Mouse (Mus musculus): ENCODE measurements around the gene Gm16485. TPM values are rescaled to one million over a fixed set of nuclear protein-coding genes. Genes with fewer than 3 reads are reported as not detected.

Gm16485 gene
- polyA plus RNA-seq (2015; fragmentation: Nextera tagmentation; extraction: Ambion mirVana) = 0.07 and 0.09 TPM in 2 replicates

- no peaks in the 10 kb centered on the region for H3K9me3 ChIP-seq (replicated peaks)
- no peak within 1 kb of the TSS for H3K27ac ChIP-seq (replicated peaks)
- H3K27me3 ChIP-seq = no peaks in the 10 kb centered on the region
- H3K4me3 ChIP-seq (replicated peaks) = no peak within 1 kb of the TSS
- ATAC-seq (ENCODE audit: insufficient number of reproducible peaks, low FRiP score, low TSS enrichment, low read depth) = no peak
- 73% methylated on average over 2 of the region's 2 CpGs for WGBS
- no peaks in the 10 kb centered on the region for H3K36me3 ChIP-seq
- H3K4me1 ChIP-seq = no peaks in the 10 kb centered on the region
- no peak within 1 kb of the TSS for H3K4me2 ChIP-seq (replicated peaks)
- no peak within 1 kb of the TSS for H3K9ac ChIP-seq
Measured at GRCm38 (mm10) chr9:8971491-8971890, at the start of gene Gm16485. Gene Gm16485, plus strand, starts transcription at chr9:8971791.

DNA sequence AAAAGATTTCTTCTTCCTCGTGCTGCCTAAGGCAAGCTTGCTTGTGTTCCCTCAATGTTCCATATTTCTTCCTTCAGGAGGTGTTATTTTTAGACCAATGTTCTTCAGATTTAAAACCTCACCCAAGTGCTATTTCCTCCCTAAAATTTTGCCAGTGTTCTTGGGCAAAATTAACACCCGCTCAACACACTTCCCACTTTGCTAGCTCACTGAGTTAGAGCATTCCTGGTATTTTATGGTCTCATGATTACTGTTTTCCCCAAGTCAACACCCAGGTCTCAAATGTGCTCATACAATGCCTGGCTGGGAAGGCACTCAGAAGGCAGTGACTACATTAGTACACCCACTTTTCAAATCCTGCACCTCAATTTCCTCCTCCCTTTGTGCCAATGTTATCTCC is 44.0 kb upstream of the Gm16485 start:
- 91% methylated on average over 2 of the region's 2 CpGs for WGBS
- H3K27ac ChIP-seq (replicated peaks) = no peak overlapping the region
- H3K4me2 ChIP-seq (replicated peaks) = no peak overlapping the region
- H3K9me3 ChIP-seq (replicated peaks) = no peaks in the 10 kb centered on the region
- no peak for ATAC-seq (ENCODE audit: insufficient number of reproducible peaks, low FRiP score, low TSS enrichment, low read depth)
- H3K27me3 ChIP-seq = no peaks in the 10 kb centered on the region
- H3K4me1 ChIP-seq = no peaks in the 10 kb centered on the region
- no peak overlapping the region for H3K4me3 ChIP-seq (replicated peaks)
- no peak overlapping the region for H3K9ac ChIP-seq
- H3K36me3 ChIP-seq = no peaks in the 10 kb centered on the region

DNA sequence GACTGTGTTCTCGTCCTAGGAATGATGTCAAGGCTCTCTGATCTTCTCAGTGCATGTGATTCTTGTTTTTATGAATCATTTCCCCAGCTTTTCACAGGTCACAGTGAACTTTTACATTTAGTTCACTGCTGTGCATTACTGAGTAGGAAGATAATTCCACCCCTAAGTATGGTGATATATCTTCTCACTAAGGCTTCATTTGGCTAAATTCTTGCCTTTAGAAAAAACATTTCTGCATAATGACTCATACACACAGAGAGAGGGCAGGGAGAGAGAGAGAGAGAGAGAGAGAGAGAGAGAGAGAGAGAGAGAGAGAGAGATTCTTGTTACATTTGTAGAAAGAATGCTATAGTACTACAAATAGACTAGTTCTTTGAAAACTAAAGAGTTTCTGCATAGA is 33.8 kb upstream of the Gm16485 start:
- Histone ChIP-seq H3K9me3 (replicated peaks) (no peaks in the 10 kb centered on the region), H3K9ac (no peak overlapping the region), H3K4me2 (replicated peaks) (no peak overlapping the region), H3K36me3 (no peaks in the 10 kb centered on the region), H3K4me3 (replicated peaks) (no peak overlapping the region), H3K27ac (replicated peaks) (no peak overlapping the region), H3K4me1 (no peaks in the 10 kb centered on the region), H3K27me3 (no peaks in the 10 kb centered on the region)
- WGBS = 27% methylated on average over 1 of the region's 1 CpGs
- no peak for ATAC-seq (ENCODE audit: insufficient number of reproducible peaks, low FRiP score, low TSS enrichment, low read depth)

- Histone ChIP-seq H3K27ac (replicated peaks) (no peak overlapping the region), H3K9me3 (replicated peaks) (no peaks in the 10 kb centered on the region), H3K4me1 (no peaks in the 10 kb centered on the region), H3K4me2 (replicated peaks) (no peak overlapping the region), H3K27me3 (no peaks in the 10 kb centered on the region), H3K9ac (no peak overlapping the region), H3K4me3 (replicated peaks) (no peak overlapping the region), H3K36me3 (no peaks in the 10 kb centered on the region)
- ATAC-seq (ENCODE audit: insufficient number of reproducible peaks, low FRiP score, low TSS enrichment, low read depth) = no peak
Measured at GRCm38 (mm10) chr9:8953306-8953705, 18.3 kb upstream of the Gm16485 start.

DNA sequence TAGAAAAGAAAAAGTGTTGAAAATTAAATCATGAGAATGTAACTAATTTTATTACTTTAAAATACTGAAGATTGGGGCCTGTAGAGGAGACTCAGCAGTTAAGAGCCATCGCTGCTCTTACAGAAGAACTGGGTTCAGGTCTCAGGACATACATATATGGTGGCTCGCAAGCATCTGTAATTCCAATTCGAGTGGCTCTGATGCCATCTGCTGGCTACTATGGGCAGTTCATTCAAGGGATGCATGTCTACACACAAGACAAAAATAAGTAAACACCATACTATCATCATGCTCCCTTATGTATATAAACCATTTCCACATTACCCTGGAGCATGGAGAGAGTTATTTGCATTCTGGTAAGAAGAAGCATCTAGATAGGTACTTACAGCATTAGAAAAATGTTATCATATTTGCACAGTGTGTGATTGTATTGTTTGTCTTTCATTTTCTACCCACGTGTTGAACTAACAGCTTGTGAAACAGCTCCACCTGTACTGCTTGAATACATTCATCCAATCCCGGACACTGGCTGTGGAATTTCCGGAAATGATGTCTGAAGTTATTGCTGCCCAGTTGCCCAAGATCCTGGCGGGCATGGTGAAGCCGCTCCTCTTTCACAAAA is 7.0 kb upstream of the Gm16485 start:
- ATAC-seq (ENCODE audit: insufficient number of reproducible peaks, low FRiP score, low TSS enrichment, low read depth) = no peak
- 66% methylated on average over 8 of the region's 8 CpGs for WGBS

DNA sequence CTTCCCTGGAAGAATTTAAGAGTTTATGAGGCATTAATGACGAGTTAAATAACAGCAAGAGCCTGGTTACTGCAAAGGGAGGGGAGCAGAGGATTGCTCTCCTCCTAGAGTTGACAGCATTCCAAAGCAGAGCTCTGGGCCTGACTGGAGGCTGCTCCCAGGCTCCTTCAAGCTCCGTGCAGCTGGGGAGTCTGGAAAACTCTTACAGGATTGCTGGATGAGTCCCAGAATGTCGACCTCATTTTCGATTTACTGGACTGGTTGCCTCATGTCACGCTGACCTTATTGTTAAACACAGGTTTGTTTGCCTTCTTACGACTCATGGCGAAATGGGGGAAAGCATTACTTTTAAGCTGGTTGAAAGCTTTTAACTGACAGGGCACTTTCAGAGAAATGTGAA is 1.4 kb upstream of the Gm16485 start:
- no peak for ATAC-seq (ENCODE audit: insufficient number of reproducible peaks, low FRiP score, low TSS enrichment, low read depth)
- 54% methylated on average over 7 of the region's 7 CpGs for WGBS

More for the DNA sequence above, 7.0 kb upstream of the Gm16485 start:
- no peak overlapping the region for H3K4me2 ChIP-seq (replicated peaks)
- H3K27ac ChIP-seq (replicated peaks) = no peak overlapping the region
- H3K9me3 ChIP-seq (replicated peaks) = no peaks in the 10 kb centered on the region
- H3K27me3 ChIP-seq = no peaks in the 10 kb centered on the region
- H3K36me3 ChIP-seq = no peaks in the 10 kb centered on the region
- H3K9ac ChIP-seq = no peak overlapping the region
- H3K4me1 ChIP-seq = no peaks in the 10 kb centered on the region
- H3K4me3 ChIP-seq (replicated peaks) = no peak overlapping the region

DNA sequence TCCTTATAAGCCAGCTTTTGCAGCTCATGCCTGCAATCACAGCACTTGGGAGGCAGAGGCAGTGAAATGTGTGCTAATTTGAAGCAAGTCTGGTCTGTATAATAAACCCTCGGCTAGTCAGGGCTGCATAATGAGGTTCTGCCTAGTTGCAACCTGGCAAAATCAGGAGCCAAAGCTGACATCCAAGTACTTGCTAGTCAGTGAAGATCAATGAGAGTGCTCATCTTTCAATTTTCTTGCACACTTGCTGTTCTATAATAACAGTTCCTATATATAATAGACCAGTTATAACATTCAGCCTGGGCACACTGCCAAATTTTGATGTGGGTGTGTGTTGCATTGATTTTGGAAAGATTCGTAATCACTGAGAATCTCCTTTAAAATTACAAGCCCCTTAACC is 6.2 kb downstream of the Gm16485 start:
- 26% methylated on average over 2 of the region's 2 CpGs for WGBS
- Histone ChIP-seq H3K4me3 (replicated peaks) (no peak overlapping the region), H3K9ac (no peak overlapping the region), H3K9me3 (replicated peaks) (no peaks in the 10 kb centered on the region), H3K4me1 (no peaks in the 10 kb centered on the region), H3K4me2 (replicated peaks) (no peak overlapping the region), H3K27me3 (no peaks in the 10 kb centered on the region), H3K27ac (replicated peaks) (no peak overlapping the region), H3K36me3 (no peaks in the 10 kb centered on the region)
- ATAC-seq (ENCODE audit: insufficient number of reproducible peaks, low FRiP score, low TSS enrichment, low read depth) = no peak

More for the DNA sequence above, 1.4 kb upstream of the Gm16485 start:
- H3K27ac ChIP-seq (replicated peaks) = no peak overlapping the region
- no peaks in the 10 kb centered on the region for H3K4me1 ChIP-seq
- H3K4me2 ChIP-seq (replicated peaks) = no peak overlapping the region
- no peak overlapping the region for H3K9ac ChIP-seq
- H3K36me3 ChIP-seq = no peaks in the 10 kb centered on the region
- H3K27me3 ChIP-seq = no peaks in the 10 kb centered on the region
- H3K9me3 ChIP-seq (replicated peaks) = no peaks in the 10 kb centered on the region
- no peak overlapping the region for H3K4me3 ChIP-seq (replicated peaks)

- Histone ChIP-seq H3K27me3 (no peaks in the 10 kb centered on the region), H3K4me1 (no peaks in the 10 kb centered on the region), H3K9me3 (replicated peaks) (no peaks in the 10 kb centered on the region), H3K27ac (replicated peaks) (no peak overlapping the region), H3K4me2 (replicated peaks) (no peak overlapping the region), H3K9ac (no peak overlapping the region), H3K4me3 (replicated peaks) (no peak overlapping the region), H3K36me3 (no peaks in the 10 kb centered on the region)
- ATAC-seq (ENCODE audit: insufficient number of reproducible peaks, low FRiP score, low TSS enrichment, low read depth) = no peak
- 75% methylated on average over 3 of the region's 3 CpGs for WGBS
Measured at GRCm38 (mm10) chr9:8982315-8982714, 10.7 kb downstream of the Gm16485 start.

- H3K9ac ChIP-seq = no peak overlapping the region
- ATAC-seq (ENCODE audit: insufficient number of reproducible peaks, low FRiP score, low TSS enrichment, low read depth) = no peak
- H3K36me3 ChIP-seq = peaks cover 55% of the 10 kb centered on the region
- H3K4me1 ChIP-seq = no peaks in the 10 kb centered on the region
- H3K27ac ChIP-seq (replicated peaks) = no peak overlapping the region
- H3K4me3 ChIP-seq (replicated peaks) = no peak overlapping the region
- no peak overlapping the region for H3K4me2 ChIP-seq (replicated peaks)
- peaks cover 5% of the 10 kb centered on the region; the same call in 1 of the 2 replicates for H3K9me3 ChIP-seq (replicated peaks)
- 40% methylated on average over 2 of the region's 2 CpGs for WGBS
- H3K27me3 ChIP-seq = no peaks in the 10 kb centered on the region
Measured at GRCm38 (mm10) chr9:8996494-8996893, 24.9 kb downstream of the Gm16485 start.

DNA sequence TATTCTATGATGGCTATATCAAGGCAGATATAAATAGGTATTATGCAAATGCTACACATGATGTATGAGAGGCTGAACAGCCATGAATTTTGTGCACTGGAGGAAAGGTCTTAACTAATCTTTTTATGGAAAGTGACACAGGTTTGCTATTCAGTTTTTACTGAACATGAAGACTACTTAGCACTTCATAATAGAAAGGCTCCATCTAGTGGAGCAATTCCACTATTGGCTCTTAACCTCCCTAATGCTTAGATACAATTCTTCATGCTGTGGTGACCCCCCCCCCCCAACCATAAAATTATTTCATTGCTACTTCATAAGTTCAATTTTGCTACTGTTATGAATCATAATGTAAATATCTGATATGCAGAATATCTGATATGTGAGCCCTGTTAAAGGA is 29.6 kb downstream of the Gm16485 start:
- no peak overlapping the region for H3K4me2 ChIP-seq (replicated peaks)
- H3K9me3 ChIP-seq (replicated peaks) = no peaks in the 10 kb centered on the region
- no peak overlapping the region for H3K9ac ChIP-seq
- peaks cover 54% of the 10 kb centered on the region for H3K36me3 ChIP-seq
- H3K4me1 ChIP-seq = no peaks in the 10 kb centered on the region
- ATAC-seq (ENCODE audit: insufficient number of reproducible peaks, low FRiP score, low TSS enrichment, low read depth) = no peak
- no peak overlapping the region for H3K4me3 ChIP-seq (replicated peaks)
- H3K27me3 ChIP-seq = no peaks in the 10 kb centered on the region
- H3K27ac ChIP-seq (replicated peaks) = no peak overlapping the region

- peaks cover 39% of the 10 kb centered on the region for H3K36me3 ChIP-seq
Measured at GRCm38 (mm10) chr9:9015108-9015507, 43.5 kb downstream of the Gm16485 start.

More at GRCm38 (mm10) chr9:9015108-9015507, 43.5 kb downstream of the Gm16485 start:
- H3K4me2 ChIP-seq (replicated peaks) = no peak overlapping the region
- no peaks in the 10 kb centered on the region for H3K4me1 ChIP-seq
- no peak overlapping the region for H3K9ac ChIP-seq
- WGBS = 98% methylated on average over 2 of the region's 2 CpGs
- ATAC-seq (ENCODE audit: insufficient number of reproducible peaks, low FRiP score, low TSS enrichment, low read depth) = no peak
- H3K27me3 ChIP-seq = no peaks in the 10 kb centered on the region
- H3K27ac ChIP-seq (replicated peaks) = no peak overlapping the region
- no peaks in the 10 kb centered on the region for H3K9me3 ChIP-seq (replicated peaks)
- no peak overlapping the region for H3K4me3 ChIP-seq (replicated peaks)
